ENCODE assay signal across 8 mouse cellular contexts in the genomic region with DNA sequence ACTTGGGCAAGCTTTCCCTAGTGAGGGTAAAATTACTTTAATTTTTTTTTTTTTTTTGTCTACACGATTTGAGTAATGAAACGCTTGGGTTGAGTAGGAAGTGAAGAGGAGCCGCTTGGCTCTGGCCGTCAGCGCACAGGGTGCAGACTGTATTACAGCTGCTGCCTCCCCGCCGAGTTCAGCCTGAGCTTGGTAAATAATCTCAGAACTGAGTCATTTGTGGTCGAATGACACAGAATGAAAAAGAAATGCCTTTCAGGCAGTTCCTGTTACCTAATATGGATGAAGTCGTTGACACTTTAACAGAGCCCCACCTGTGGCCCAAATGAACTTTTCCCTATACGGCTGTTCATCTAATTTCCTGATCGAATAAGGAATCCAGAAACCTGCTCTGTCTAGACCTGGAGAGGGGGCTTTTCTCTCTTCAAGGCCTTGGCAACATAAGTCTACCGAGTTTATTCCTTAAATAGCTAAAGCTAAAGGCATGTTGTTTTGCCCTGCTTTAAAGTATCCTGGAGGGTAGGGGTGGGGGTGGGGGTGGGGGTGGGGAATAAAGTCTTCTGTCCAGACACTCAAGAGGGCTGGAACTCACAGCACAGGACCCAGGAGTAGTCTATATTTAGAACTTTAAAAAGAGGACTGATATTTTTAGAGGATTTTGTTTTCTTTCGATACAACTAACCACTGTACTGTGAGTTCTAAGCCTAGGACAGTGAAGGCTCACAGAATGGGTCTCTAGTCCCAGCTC. TPM values are rescaled to one million over a fixed set of nuclear protein-coding genes. Genes with fewer than 3 reads are reported as not detected.
DNase-seq lines count a peak whose midpoint lies in the region; ATAC-seq lines count a peak whose summit lies in the region.

No protein-coding gene starts in this region.

- no peak overlapping the region for H3K9ac ChIP-seq in embryonic facial prominence, embryonic 15.5 days
- H3K9ac ChIP-seq in liver, embryonic 15.5 days: no peak overlapping the region

- H3K27me3 ChIP-seq in embryonic facial prominence, embryonic 15.5 days: no peaks in the 10 kb centered on the region
- H3K27me3 ChIP-seq in liver, embryonic 15.5 days: no peaks in the 10 kb centered on the region

- ATAC-seq in embryonic facial prominence, embryonic 15.5 days (ENCODE audit: insufficient number of reproducible peaks, low FRiP score, low TSS enrichment, low read depth): peak; percentile 25; the same call in 1 of the 2 replicates
- ATAC-seq in liver, embryonic 15.5 days (ENCODE audit: insufficient read depth): no peak; the same call in 1 of the 2 replicates

- peaks cover 42% of the 10 kb centered on the region for H3K4me1 ChIP-seq in embryonic facial prominence, embryonic 15.5 days
- H3K4me1 ChIP-seq in liver, embryonic 15.5 days (replicated peaks): peaks cover 14% of the 10 kb centered on the region; the same call in 1 of the 2 replicates

- H3K4me2 ChIP-seq in embryonic facial prominence, embryonic 15.5 days (replicated peaks): 0 out of 2 replicates have a peak overlapping the region, but pooled peaks have one; percentile 6
- peak overlapping the region; percentile 2; the same call in 1 of the 2 replicates for H3K4me2 ChIP-seq in liver, embryonic 15.5 days

- H3K4me3 ChIP-seq in embryonic facial prominence, embryonic 15.5 days (replicated peaks): no peak overlapping the region
- H3K4me3 ChIP-seq in liver, embryonic 15.5 days (replicated peaks): no peak overlapping the region

- peak overlapping the region; percentile 73 for H3K27ac ChIP-seq in embryonic facial prominence, embryonic 15.5 days (replicated peaks)
- peak overlapping the region; percentile 68 for H3K27ac ChIP-seq in liver, embryonic 15.5 days (replicated peaks)

- DNase-seq in 3T3-L1 (ENCODE audit: low read depth, low spot score): peak; percentile 95
- DNase-seq in CD4-positive helper T cell, adult 2 months (ENCODE audit: low read depth, low spot score): peak; percentile 86
- DNase-seq in kidney, adult 11 months: peak; percentile 76
- DNase-seq in yolk sac, embryonic 10.5 days (ENCODE audit: low spot score): peak; percentile 67
- no peak for DNase-seq in cerebellum, postnatal 4 days (ENCODE audit: low spot score in 2 of 2)
- DNase-seq in spleen, postnatal 4 days (ENCODE audit: low spot score in 2 of 2): no peak

- 12% methylated on average over 13 of the region's 13 CpGs for WGBS in embryonic facial prominence, embryonic 15.5 days
- 15% methylated on average over 13 of the region's 13 CpGs for WGBS in liver, embryonic 15.5 days (ENCODE audit: insufficient replicate concordance)

- H3K9me3 ChIP-seq in embryonic facial prominence, embryonic 15.5 days (replicated peaks): no peaks in the 10 kb centered on the region
- H3K9me3 ChIP-seq in liver, embryonic 15.5 days (replicated peaks): no peaks in the 10 kb centered on the region

- H3K36me3 ChIP-seq in embryonic facial prominence, embryonic 15.5 days: no peaks in the 10 kb centered on the region
- no peaks in the 10 kb centered on the region for H3K36me3 ChIP-seq in liver, embryonic 15.5 days (replicated peaks)

RNA-seq across cellular contexts. Expression of a gene that starts 54.8 kb away (rescaled TPM):
- 32.1 and 32.8 TPM in 2 replicates for polyA plus RNA-seq in embryonic facial prominence, embryonic 15.5 days (2015; fragmentation: Nextera tagmentation; extraction: Ambion mirVana)
- polyA plus RNA-seq in liver, embryonic 15.5 days (2015; fragmentation: Nextera tagmentation; extraction: Ambion mirVana): 40.1 and 41.3 TPM in 2 replicates

Comparison
In these comparisons a context has a peak if more than half of its experiments do, and no peak if none do; other contexts are left out.
1. DNase-seq: peak in 3T3-L1 (single experiment), CD4-positive helper T cell, adult 2 months (single experiment), kidney, adult 11 months (single experiment) and yolk sac, embryonic 10.5 days (single experiment); none in cerebellum, postnatal 4 days (0 of 2) and spleen, postnatal 4 days (0 of 2).